Mouse (Mus musculus) midbrain, embryonic 16.5 days (tissue): ENCODE results near the gene Gm45015. TPM values are rescaled to one million over a fixed set of nuclear protein-coding genes. Genes with fewer than 3 reads are reported as not detected.
A peak's percentile ranks its signal among the peaks of the same experiment; 100 is the strongest.

ENCODE experiments used
- ATAC-seq: fragments of 200-750 bp; cut with Nextera tagmentation; 2 replicates; pipeline ENCODE4 v1.8.0; 2017; ENCODE audit warnings: moderate TSS enrichment
- H3K27ac ChIP-seq: fragments of 300-500 bp; sonication (generic); 2 replicates; pipeline ENCODE4 v1.5.1; 2014; ENCODE audit warnings: mild to moderate bottlenecking, low read length, mixed read lengths
- H3K27me3 ChIP-seq: fragments of 300-500 bp; sonication (generic); 2 replicates; pipeline ENCODE4 v1.6.1; 2014; ENCODE audit warnings: low read depth, low read length, mixed read lengths; ENCODE audit not compliant: control insufficient read depth, insufficient read depth
- H3K36me3 ChIP-seq: fragments of 300-500 bp; sonication (generic); 2 replicates; pipeline ENCODE4 v1.6.1; 2014; ENCODE audit warnings: mild to moderate bottlenecking, low read length, moderate library complexity, mixed read lengths; ENCODE audit not compliant: control insufficient read depth, insufficient read depth
- H3K4me1 ChIP-seq: fragments of 300-500 bp; sonication (generic); 2 replicates; pipeline ENCODE4 v1.6.1; 2014; ENCODE audit warnings: mild to moderate bottlenecking, low read length, mixed read lengths; ENCODE audit not compliant: control insufficient read depth, insufficient read depth
- H3K4me2 ChIP-seq: fragments of 300-500 bp; sonication (generic); 2 replicates; pipeline ENCODE4 v1.6.1; 2014; ENCODE audit warnings: mild to moderate bottlenecking, low read length, mixed read lengths
- H3K4me3 ChIP-seq: fragments of 300-500 bp; sonication (generic); 2 replicates; pipeline ENCODE4 v1.5.1; 2014; ENCODE audit warnings: low read depth, mild to moderate bottlenecking, low read length, moderate library complexity, mixed read lengths
- H3K9ac ChIP-seq: fragments of 300-500 bp; sonication (generic); 2 replicates; pipeline ENCODE4 v1.6.1; 2014; ENCODE audit warnings: low read depth, low read length, mixed read lengths
- H3K9me3 ChIP-seq: fragments of 300-500 bp; sonication (generic); replicated peaks from 2 replicates; pipeline ENCODE4 v1.6.1; 2014; ENCODE audit warnings: mild to moderate bottlenecking, low read length, mixed read lengths; ENCODE audit not compliant: control insufficient read depth, poor library complexity, severe bottlenecking
- WGBS: fragments of 180-500 bp; shearing (Covaris S2); extraction: QIAGEN DNeasy Blood & Tissue Kit; methylation state at CpG from one replicate; pipeline ENCODE4 v1.1.7; 2014; 5-methylcytosine and 5-hydroxymethylcytosine counted together
- polyA plus RNA-seq: library from polyadenylated mRNA; unstranded; fragments of >200 nt; fragmentation: Nextera tagmentation; extraction: Ambion mirVana; gene quantifications from 2 replicates; pipeline ENCODE4 v1.2.1, GENCODE M21; 2015

The Gm45015 gene
- not detected in 2 replicates for polyA plus RNA-seq

GRCm38 (mm10) chrX:73336740-73337139 lies at the start of gene Gm45015:
Gene Gm45015 (minus strand): TSS chrX:73336840.
- no peaks in the 10 kb centered on the region for H3K36me3 ChIP-seq
- H3K27me3 ChIP-seq: no peaks in the 10 kb centered on the region
- H3K4me3 ChIP-seq: no peak within 1 kb of the TSS
- no peak within 1 kb of the TSS for H3K27ac ChIP-seq
- H3K9me3 ChIP-seq: no peaks in the 10 kb centered on the region
- no peak within 1 kb of the TSS for H3K9ac ChIP-seq
- H3K4me1 ChIP-seq: no peaks in the 10 kb centered on the region
- 88% methylated on average over 4 of the region's 4 CpGs for WGBS
- ATAC-seq: no peak
- H3K4me2 ChIP-seq: no peak within 1 kb of the TSS

GRCm38 (mm10) chrX:73384924-73385323 lies 48.3 kb upstream of the Gm45015 start:
- H3K9me3 ChIP-seq: no peaks in the 10 kb centered on the region
- WGBS: 28% methylated on average over 1 of the region's 1 CpGs
- H3K4me3 ChIP-seq: no peak overlapping the region
- H3K36me3 ChIP-seq: no peaks in the 10 kb centered on the region
- H3K4me1 ChIP-seq: peaks cover 8% of the 10 kb centered on the region
- no peaks in the 10 kb centered on the region for H3K27me3 ChIP-seq
- no peak overlapping the region for H3K9ac ChIP-seq
- peak overlapping the region; percentile 82 for H3K27ac ChIP-seq
- peak; percentile 64; the same call in 1 of the 2 replicates for ATAC-seq
- H3K4me2 ChIP-seq: peak overlapping the region; percentile 14; the same call in 1 of the 2 replicates

- no peaks in the 10 kb centered on the region for H3K9me3 ChIP-seq
- no peaks in the 10 kb centered on the region for H3K27me3 ChIP-seq
- peak; percentile 95 for ATAC-seq
- H3K36me3 ChIP-seq: no peaks in the 10 kb centered on the region
- WGBS: 36% methylated on average over 6 of the region's 6 CpGs
- peaks cover 8% of the 10 kb centered on the region for H3K4me1 ChIP-seq
- H3K27ac ChIP-seq: peak overlapping the region; percentile 82
- H3K4me3 ChIP-seq: no peak overlapping the region
- no peak overlapping the region for H3K9ac ChIP-seq
- H3K4me2 ChIP-seq: peak overlapping the region; percentile 14; the same call in 1 of the 2 replicates
Observed at GRCm38 (mm10) chrX:73384419-73384818, 47.8 kb upstream of the Gm45015 start.

GRCm38 (mm10) chrX:73363291-73363690 lies 26.7 kb upstream of the Gm45015 start:
- Histone ChIP-seq H3K4me2 (no peak overlapping the region), H3K4me1 (no peaks in the 10 kb centered on the region), H3K9me3 (no peaks in the 10 kb centered on the region), H3K9ac (no peak overlapping the region), H3K27ac (no peak overlapping the region), H3K27me3 (no peaks in the 10 kb centered on the region), H3K36me3 (0 out of 2 replicates have a peak, but pooled peaks cover 2% of the 10 kb centered on the region), H3K4me3 (no peak overlapping the region)
- ATAC-seq: no peak

GRCm38 (mm10) chrX:73356719-73357118 lies 20.1 kb upstream of the Gm45015 start:
- no peak overlapping the region for H3K4me2 ChIP-seq
- H3K27ac ChIP-seq: no peak overlapping the region
- WGBS: 65% methylated on average over 1 of the region's 1 CpGs
- no peak for ATAC-seq
- no peaks in the 10 kb centered on the region for H3K4me1 ChIP-seq
- H3K27me3 ChIP-seq: no peaks in the 10 kb centered on the region
- H3K9ac ChIP-seq: no peak overlapping the region
- peaks cover 32% of the 10 kb centered on the region for H3K36me3 ChIP-seq
- 0 out of 2 replicates have a peak, but pooled peaks cover 3% of the 10 kb centered on the region for H3K9me3 ChIP-seq
- no peak overlapping the region for H3K4me3 ChIP-seq

GRCm38 (mm10) chrX:73356163-73356562 lies 19.5 kb upstream of the Gm45015 start:
- 0 out of 2 replicates have a peak, but pooled peaks cover 3% of the 10 kb centered on the region for H3K9me3 ChIP-seq
- WGBS: 91% methylated on average over 2 of the region's 2 CpGs
- ATAC-seq: no peak
- no peak overlapping the region for H3K27ac ChIP-seq
- no peak overlapping the region for H3K4me3 ChIP-seq
- H3K4me1 ChIP-seq: no peaks in the 10 kb centered on the region
- peaks cover 35% of the 10 kb centered on the region for H3K36me3 ChIP-seq
- no peak overlapping the region for H3K9ac ChIP-seq
- no peak overlapping the region for H3K4me2 ChIP-seq
- no peaks in the 10 kb centered on the region for H3K27me3 ChIP-seq

- H3K4me3 ChIP-seq: no peak overlapping the region
- H3K4me2 ChIP-seq: no peak overlapping the region
- ATAC-seq: no peak
- H3K4me1 ChIP-seq: peaks cover 11% of the 10 kb centered on the region
- no peaks in the 10 kb centered on the region for H3K36me3 ChIP-seq
- no peaks in the 10 kb centered on the region for H3K9me3 ChIP-seq
- 86% methylated on average over 1 of the region's 1 CpGs for WGBS
- no peak overlapping the region for H3K27ac ChIP-seq
- H3K27me3 ChIP-seq: no peaks in the 10 kb centered on the region
- H3K9ac ChIP-seq: no peak overlapping the region
Observed at GRCm38 (mm10) chrX:73344346-73344745, 7.7 kb upstream of the Gm45015 start.

GRCm38 (mm10) chrX:73343802-73344201 lies 7.2 kb upstream of the Gm45015 start:
- H3K27ac ChIP-seq: no peak overlapping the region
- 88% methylated on average over 1 of the region's 1 CpGs for WGBS
- H3K4me3 ChIP-seq: peak overlapping the region; percentile 57; the same call in 1 of the 2 replicates
- peak overlapping the region; percentile 54 for H3K4me2 ChIP-seq
- H3K36me3 ChIP-seq: no peaks in the 10 kb centered on the region
- peaks cover 11% of the 10 kb centered on the region for H3K4me1 ChIP-seq
- no peaks in the 10 kb centered on the region for H3K27me3 ChIP-seq
- ATAC-seq: no peak
- H3K9me3 ChIP-seq: no peaks in the 10 kb centered on the region
- no peak overlapping the region for H3K9ac ChIP-seq

- H3K27me3 ChIP-seq: no peaks in the 10 kb centered on the region
- no peaks in the 10 kb centered on the region for H3K36me3 ChIP-seq
- H3K9me3 ChIP-seq: no peaks in the 10 kb centered on the region
- H3K9ac ChIP-seq: peak overlapping the region; percentile 78
- H3K4me2 ChIP-seq: peak overlapping the region; percentile 54
- ATAC-seq: peak; percentile 80
- H3K4me1 ChIP-seq: peaks cover 11% of the 10 kb centered on the region
- WGBS: 21% methylated on average over 13 of the region's 15 CpGs
- peak overlapping the region; percentile 80 for H3K27ac ChIP-seq
- H3K4me3 ChIP-seq: peak overlapping the region; percentile 57
Observed at GRCm38 (mm10) chrX:73342941-73343735, 6.5 kb upstream of the Gm45015 start.
